Mouse (Mus musculus) liver, postnatal 0 days (tissue): ENCODE data around the gene Pik3cd.

ENCODE experiments used
- CTCF ChIP-seq: sonication (generic); IDR thresholded peaks from 2 replicates; pipeline ENCODE4 v1.5.1; 2016; ENCODE audit warnings: antibody characterized with exemption, low read depth
- EP300 ChIP-seq: IDR thresholded peaks from 2 replicates; pipeline ENCODE4 v1.6.1; 2016; ENCODE audit warnings: antibody characterized with exemption, low read depth, mild to moderate bottlenecking

DNA sequence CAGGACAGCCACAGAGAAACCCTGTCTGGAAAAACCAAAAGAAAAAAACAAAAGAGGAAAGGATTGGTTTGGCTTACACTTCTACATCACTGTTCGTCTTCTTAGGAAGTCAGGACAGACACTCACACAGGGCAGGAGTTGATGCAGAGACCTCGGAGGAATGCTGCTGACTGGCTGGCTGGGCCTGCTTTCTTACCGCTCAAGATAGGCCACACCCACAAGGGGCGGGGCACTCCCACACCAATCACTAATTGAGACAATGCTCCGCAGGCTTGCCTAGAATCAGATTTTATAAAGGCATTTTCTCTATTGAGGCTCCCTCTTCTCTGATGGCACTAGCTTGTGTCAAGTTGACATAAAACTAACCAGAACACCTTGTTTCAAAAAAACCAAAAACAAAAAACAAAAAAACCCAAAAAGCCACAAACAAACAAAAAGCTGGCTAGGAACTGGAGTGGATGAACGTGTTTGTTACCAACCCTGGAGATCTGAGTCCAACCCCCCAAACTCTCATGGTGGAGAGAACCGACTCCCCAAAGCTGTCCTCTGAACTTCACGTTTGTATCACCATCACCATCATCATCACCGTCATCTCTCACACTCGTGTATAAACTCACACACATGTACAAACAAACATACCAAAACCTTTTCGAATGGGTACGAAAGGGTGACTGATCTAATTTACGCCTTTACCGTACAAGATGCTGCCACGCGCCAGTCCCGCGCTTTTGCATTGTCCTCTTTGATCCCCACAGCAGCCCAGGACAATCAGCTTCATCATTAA lies 753 bp downstream of the Pik3cd start:
- TF ChIP-seq EP300, result no peak
- no peak for TF ChIP-seq CTCF
